Mouse (Mus musculus) c-Kit-positive CD71-positive TER-119-positive erythroid progenitor cells, embryonic 14.5 days (primary cell): Measurements from ENCODE around the gene Tmem254b.
"Not testable (repeated sequence)": the region's sequence is repeated elsewhere in the genome, so short reads cannot be mapped to it uniquely, and the experiment has no call there.

Source experiments
- DNase-seq: peaks from one replicate; pipeline ENCODE4 v3.0.0-alpha.2; 2013; ENCODE audit warnings: low spot score

Tmem254b gene

GRCm38 (mm10) chr14:26206926-26207247 is at the start of gene Tmem254b:
Tmem254b (minus strand) TSS chr14:26207041.
- DNase-seq = not testable (repeated sequence)

- not testable (repeated sequence) for DNase-seq
Measured at GRCm38 (mm10) chr14:26237183-26237582, 30.3 kb upstream of the Tmem254b start.

- not testable (repeated sequence) for DNase-seq
Measured at GRCm38 (mm10) chr14:26216233-26217000, 9.6 kb upstream of the Tmem254b start.

- not testable (repeated sequence) for DNase-seq
Measured at GRCm38 (mm10) chr14:26206197-26206925, 480 bp downstream of the Tmem254b start.

- not testable (repeated sequence) for DNase-seq
Measured at GRCm38 (mm10) chr14:26197851-26198250, 9.0 kb downstream of the Tmem254b start.

- not testable (repeated sequence) for DNase-seq
Measured at GRCm38 (mm10) chr14:26188361-26188760, 18.5 kb downstream of the Tmem254b start.

GRCm38 (mm10) chr14:26186638-26187037 is 20.2 kb downstream of the Tmem254b start:
- DNase-seq = not testable (repeated sequence)

- not testable (repeated sequence) for DNase-seq
Measured at GRCm38 (mm10) chr14:26182380-26182779, 24.5 kb downstream of the Tmem254b start, which contains the start of gene Plac9b. Plac9b (minus strand) TSS chr14:26182480.

- not testable (repeated sequence) for DNase-seq
Measured at GRCm38 (mm10) chr14:26181660-26182059, 25.2 kb downstream of the Tmem254b start.

- not testable (repeated sequence) for DNase-seq
Measured at GRCm38 (mm10) chr14:26175028-26175427, 31.8 kb downstream of the Tmem254b start.

GRCm38 (mm10) chr14:26173955-26174354 is 32.9 kb downstream of the Tmem254b start:
- not testable (repeated sequence) for DNase-seq

GRCm38 (mm10) chr14:26165266-26165665 is 41.6 kb downstream of the Tmem254b start:
- DNase-seq = not testable (repeated sequence)

GRCm38 (mm10) chr14:26162423-26162822 is 44.4 kb downstream of the Tmem254b start:
- not testable (repeated sequence) for DNase-seq

GRCm38 (mm10) chr14:26161156-26161555 is 45.7 kb downstream of the Tmem254b start:
- not testable (repeated sequence) for DNase-seq

GRCm38 (mm10) chr14:26156032-26156431 is 50.8 kb downstream of the Tmem254b start:
- DNase-seq = not testable (repeated sequence)
